Mouse (Mus musculus) testis, adult 2 months (tissue): ENCODE measurements around the gene Aldoc.

Experiments used
- CTCF ChIP-seq: fragments of 200-500 bp; IDR thresholded peaks from 2 replicates; pipeline ENCODE4 v1.5.1; 2012; ENCODE audit warnings: low read depth, mild to moderate bottlenecking, inconsistent platforms, low read length, moderate library complexity; ENCODE audit not compliant: control insufficient read depth, insufficient read depth, insufficient replicate concordance
- POLR2A ChIP-seq: fragments of 200-500 bp; IDR thresholded peaks from 2 replicates; pipeline ENCODE4 v1.6.1; 2012; ENCODE audit warnings: low read depth, mild to moderate bottlenecking, inconsistent platforms, low read length, moderate library complexity; ENCODE audit not compliant: control insufficient read depth

- TF ChIP-seq POLR2A = no peak
- no peak for TF ChIP-seq CTCF
Measured at GRCm38 (mm10) chr11:78346326-78347069, 23.7 kb downstream of the Aldoc start.
